Mouse (Mus musculus): Measurements from ENCODE around the gene Crmp1. TPM values are rescaled to one million over a fixed set of nuclear protein-coding genes. Genes with fewer than 3 reads are reported as not detected.
A peak's percentile ranks its signal among the peaks of the same experiment; 100 is the strongest.

Crmp1 gene
- polyA plus RNA-seq, 1 experiment from 2014 or later, result 37.1 TPM

- ATAC-seq (ENCODE audit: insufficient number of reproducible peaks, low FRiP score, low TSS enrichment, low read depth), result no peak
Measured at GRCm38 (mm10) chr5:37252101-37252804, 10.5 kb downstream of the Crmp1 start.

DNA sequence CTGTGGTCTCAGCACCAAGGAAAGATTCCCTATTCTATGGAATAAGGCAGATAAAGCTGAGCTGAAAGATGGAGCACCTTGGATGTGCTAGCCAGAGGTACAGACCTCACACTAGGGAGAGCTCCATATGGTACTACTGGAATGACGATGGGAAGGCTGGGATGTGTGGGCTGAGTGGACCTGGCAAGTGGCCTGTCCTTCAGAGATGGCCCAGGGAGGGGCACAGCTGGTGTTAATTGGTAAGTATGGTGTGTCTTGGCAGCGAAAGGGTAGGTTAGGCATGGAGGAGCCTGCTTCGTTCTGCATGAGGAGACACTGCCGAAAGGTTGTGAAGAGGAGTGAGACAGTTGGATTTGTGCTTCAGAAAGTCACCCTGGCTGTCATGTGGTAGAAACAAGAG, 12.8 kb downstream of the Crmp1 start:
- Histone ChIP-seq H3K36me3 (ENCODE audit: control insufficient read depth, insufficient read depth, low read length) (no peaks in the 10 kb centered on the region), H3K27me3 (ENCODE audit: control insufficient read depth, insufficient read depth, low read length) (no peaks in the 10 kb centered on the region), H3K27ac (replicated peaks; ENCODE audit: low read depth, low read length) (no peak overlapping the region), H3K4me3 (ENCODE audit: low read depth, low read length) (no peak overlapping the region), H3K4me1 (ENCODE audit: control insufficient read depth, insufficient read depth, low read length) (no peaks in the 10 kb centered on the region), H3K4me2 (ENCODE audit: low read depth, severe bottlenecking) (no peak overlapping the region), H3K9me3 (ENCODE audit: control insufficient read depth, low read length) (no peaks in the 10 kb centered on the region), H3K9ac (ENCODE audit: low read length) (no peak overlapping the region)
- ATAC-seq (ENCODE audit: insufficient number of reproducible peaks, low FRiP score, low TSS enrichment, low read depth) (no peak), DNase-seq (ENCODE audit: low spot score) (no peak)
- 89% methylated on average over 4 of the region's 4 CpGs for WGBS

More at GRCm38 (mm10) chr5:37252101-37252804, 10.5 kb downstream of the Crmp1 start:
- Histone ChIP-seq H3K4me3 (ENCODE audit: low read depth, low read length) (no peak overlapping the region), H3K27me3 (ENCODE audit: control insufficient read depth, insufficient read depth, low read length) (no peaks in the 10 kb centered on the region), H3K36me3 (ENCODE audit: control insufficient read depth, insufficient read depth, low read length) (no peaks in the 10 kb centered on the region), H3K9ac (ENCODE audit: low read length) (no peak overlapping the region), H3K4me1 (ENCODE audit: control insufficient read depth, insufficient read depth, low read length) (no peaks in the 10 kb centered on the region), H3K9me3 (ENCODE audit: control insufficient read depth, low read length) (no peaks in the 10 kb centered on the region), H3K27ac (replicated peaks; ENCODE audit: low read depth, low read length) (no peak overlapping the region), H3K4me2 (ENCODE audit: low read depth, severe bottlenecking) (no peak overlapping the region)
- WGBS, result 78% methylated on average over 9 of the region's 9 CpGs
- no peak for DNase-seq (ENCODE audit: low spot score)

- WGBS, result 72% methylated on average over 7 of the region's 7 CpGs
- no peak overlapping the region for H3K9ac ChIP-seq (ENCODE audit: low read length)
- H3K4me2 ChIP-seq (ENCODE audit: low read depth, severe bottlenecking), result no peak overlapping the region
- no peaks in the 10 kb centered on the region for H3K4me1 ChIP-seq (ENCODE audit: control insufficient read depth, insufficient read depth, low read length)
- DNase-seq (ENCODE audit: low spot score) (no peak), ATAC-seq (ENCODE audit: insufficient number of reproducible peaks, low FRiP score, low TSS enrichment, low read depth) (no peak)
- H3K27me3 ChIP-seq (ENCODE audit: control insufficient read depth, insufficient read depth, low read length), result no peaks in the 10 kb centered on the region
- no peaks in the 10 kb centered on the region for H3K36me3 ChIP-seq (ENCODE audit: control insufficient read depth, insufficient read depth, low read length)
- H3K9me3 ChIP-seq (ENCODE audit: control insufficient read depth, low read length), result no peaks in the 10 kb centered on the region
- no peak overlapping the region for H3K27ac ChIP-seq (replicated peaks; ENCODE audit: low read depth, low read length)
- no peak overlapping the region for H3K4me3 ChIP-seq (ENCODE audit: low read depth, low read length)
Measured at GRCm38 (mm10) chr5:37256823-37257222, 15.1 kb downstream of the Crmp1 start.

DNA sequence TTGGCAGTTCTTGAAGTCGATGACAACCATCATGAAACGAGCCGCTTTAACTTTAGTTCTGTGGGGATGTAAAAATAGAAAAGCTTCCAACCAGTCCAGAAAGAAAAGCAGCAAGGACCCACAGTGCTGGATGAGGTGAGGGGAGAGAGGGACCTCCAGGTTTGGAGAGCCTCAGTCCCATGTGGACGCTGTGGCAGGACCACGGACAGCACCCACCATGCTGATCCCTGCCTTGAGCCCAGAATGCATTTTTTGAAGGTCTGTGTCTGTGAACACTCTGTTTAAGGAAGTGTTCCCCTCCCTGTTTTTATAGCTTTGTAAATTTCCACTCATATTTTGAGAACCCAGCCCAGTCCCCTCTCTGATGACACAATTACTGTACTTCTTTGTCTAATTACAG, 15.5 kb downstream of the Crmp1 start:
- Histone ChIP-seq H3K9me3 (ENCODE audit: control insufficient read depth, low read length) (no peaks in the 10 kb centered on the region), H3K36me3 (ENCODE audit: control insufficient read depth, insufficient read depth, low read length) (no peaks in the 10 kb centered on the region), H3K27ac (replicated peaks; ENCODE audit: low read depth, low read length) (no peak overlapping the region), H3K27me3 (ENCODE audit: control insufficient read depth, insufficient read depth, low read length) (no peaks in the 10 kb centered on the region), H3K9ac (ENCODE audit: low read length) (no peak overlapping the region), H3K4me1 (ENCODE audit: control insufficient read depth, insufficient read depth, low read length) (no peaks in the 10 kb centered on the region), H3K4me3 (ENCODE audit: low read depth, low read length) (no peak overlapping the region), H3K4me2 (ENCODE audit: low read depth, severe bottlenecking) (no peak overlapping the region)
- 47% methylated on average over 5 of the region's 5 CpGs for WGBS
- DNase-seq (ENCODE audit: low spot score), result peak; percentile 82
- ATAC-seq (ENCODE audit: insufficient number of reproducible peaks, low FRiP score, low TSS enrichment, low read depth), result no peak

- no peak overlapping the region for H3K9ac ChIP-seq (ENCODE audit: low read length)
- H3K4me1 ChIP-seq (ENCODE audit: control insufficient read depth, insufficient read depth, low read length), result no peaks in the 10 kb centered on the region
- H3K9me3 ChIP-seq (ENCODE audit: control insufficient read depth, low read length), result no peaks in the 10 kb centered on the region
- H3K4me3 ChIP-seq (ENCODE audit: low read depth, low read length), result no peak overlapping the region
- no peaks in the 10 kb centered on the region for H3K27me3 ChIP-seq (ENCODE audit: control insufficient read depth, insufficient read depth, low read length)
- 76% methylated on average over 5 of the region's 5 CpGs for WGBS
- H3K36me3 ChIP-seq (ENCODE audit: control insufficient read depth, insufficient read depth, low read length), result no peaks in the 10 kb centered on the region
- DNase-seq (ENCODE audit: low spot score) (no peak), ATAC-seq (ENCODE audit: insufficient number of reproducible peaks, low FRiP score, low TSS enrichment, low read depth) (no peak)
- no peak overlapping the region for H3K4me2 ChIP-seq (ENCODE audit: low read depth, severe bottlenecking)
- no peak overlapping the region for H3K27ac ChIP-seq (replicated peaks; ENCODE audit: low read depth, low read length)
Measured at GRCm38 (mm10) chr5:37261734-37262133, 20.0 kb downstream of the Crmp1 start.

- WGBS, result 58% methylated on average over 6 of the region's 6 CpGs
- no peak overlapping the region for H3K27ac ChIP-seq (replicated peaks; ENCODE audit: low read depth, low read length)
- ATAC-seq (ENCODE audit: insufficient number of reproducible peaks, low FRiP score, low TSS enrichment, low read depth), result no peak
Measured at GRCm38 (mm10) chr5:37263816-37264215, 22.1 kb downstream of the Crmp1 start.

GRCm38 (mm10) chr5:37281021-37281420, 39.3 kb downstream of the Crmp1 start:
- Histone ChIP-seq H3K4me2 (ENCODE audit: low read depth, severe bottlenecking) (no peak overlapping the region), H3K27ac (replicated peaks; ENCODE audit: low read depth, low read length) (no peak overlapping the region), H3K27me3 (ENCODE audit: control insufficient read depth, insufficient read depth, low read length) (no peaks in the 10 kb centered on the region), H3K9me3 (ENCODE audit: control insufficient read depth, low read length) (no peaks in the 10 kb centered on the region), H3K36me3 (ENCODE audit: control insufficient read depth, insufficient read depth, low read length) (no peaks in the 10 kb centered on the region), H3K4me1 (ENCODE audit: control insufficient read depth, insufficient read depth, low read length) (no peaks in the 10 kb centered on the region), H3K4me3 (ENCODE audit: low read depth, low read length) (no peak overlapping the region), H3K9ac (ENCODE audit: low read length) (no peak overlapping the region)
- ATAC-seq (ENCODE audit: insufficient number of reproducible peaks, low FRiP score, low TSS enrichment, low read depth) (no peak), DNase-seq (ENCODE audit: low spot score) (no peak)
- WGBS, result 92% methylated on average over 11 of the region's 11 CpGs

More at GRCm38 (mm10) chr5:37263816-37264215, 22.1 kb downstream of the Crmp1 start:
- no peaks in the 10 kb centered on the region for H3K9me3 ChIP-seq (ENCODE audit: control insufficient read depth, low read length)
- no peaks in the 10 kb centered on the region for H3K27me3 ChIP-seq (ENCODE audit: control insufficient read depth, insufficient read depth, low read length)
- no peak for DNase-seq (ENCODE audit: low spot score)
- H3K4me1 ChIP-seq (ENCODE audit: control insufficient read depth, insufficient read depth, low read length), result no peaks in the 10 kb centered on the region
- H3K36me3 ChIP-seq (ENCODE audit: control insufficient read depth, insufficient read depth, low read length), result no peaks in the 10 kb centered on the region
- no peak overlapping the region for H3K9ac ChIP-seq (ENCODE audit: low read length)
- H3K4me2 ChIP-seq (ENCODE audit: low read depth, severe bottlenecking), result no peak overlapping the region
- H3K4me3 ChIP-seq (ENCODE audit: low read depth, low read length), result no peak overlapping the region

GRCm38 (mm10) chr5:37288374-37288773, 46.6 kb downstream of the Crmp1 start:
- H3K9ac ChIP-seq (ENCODE audit: low read length), result no peak overlapping the region

GRCm38 (mm10) chr5:37289236-37289635, 47.5 kb downstream of the Crmp1 start:
- H3K4me2 ChIP-seq (ENCODE audit: low read depth, severe bottlenecking), result no peak overlapping the region
- no peak for ATAC-seq (ENCODE audit: insufficient number of reproducible peaks, low FRiP score, low TSS enrichment, low read depth)
- peak; percentile 59 for DNase-seq (ENCODE audit: low spot score)
- H3K9me3 ChIP-seq (ENCODE audit: control insufficient read depth, low read length), result no peaks in the 10 kb centered on the region
- no peaks in the 10 kb centered on the region for H3K27me3 ChIP-seq (ENCODE audit: control insufficient read depth, insufficient read depth, low read length)
- H3K9ac ChIP-seq (ENCODE audit: low read length), result no peak overlapping the region
- no peaks in the 10 kb centered on the region for H3K36me3 ChIP-seq (ENCODE audit: control insufficient read depth, insufficient read depth, low read length)
- 25% methylated on average over 3 of the region's 3 CpGs for WGBS
- no peak overlapping the region for H3K4me3 ChIP-seq (ENCODE audit: low read depth, low read length)
- H3K27ac ChIP-seq (replicated peaks; ENCODE audit: low read depth, low read length), result no peak overlapping the region
- H3K4me1 ChIP-seq (ENCODE audit: control insufficient read depth, insufficient read depth, low read length), result no peaks in the 10 kb centered on the region

More at GRCm38 (mm10) chr5:37288374-37288773, 46.6 kb downstream of the Crmp1 start:
- H3K36me3 ChIP-seq (ENCODE audit: control insufficient read depth, insufficient read depth, low read length), result no peaks in the 10 kb centered on the region
- H3K4me3 ChIP-seq (ENCODE audit: low read depth, low read length), result no peak overlapping the region
- peak; percentile 57; the same call in 1 of the 2 replicates for ATAC-seq (ENCODE audit: insufficient number of reproducible peaks, low FRiP score, low TSS enrichment, low read depth)
- WGBS, result 77% methylated on average over 3 of the region's 3 CpGs
- no peaks in the 10 kb centered on the region for H3K9me3 ChIP-seq (ENCODE audit: control insufficient read depth, low read length)
- H3K27me3 ChIP-seq (ENCODE audit: control insufficient read depth, insufficient read depth, low read length), result no peaks in the 10 kb centered on the region
- peak; percentile 63 for DNase-seq (ENCODE audit: low spot score)
- no peak overlapping the region for H3K27ac ChIP-seq (replicated peaks; ENCODE audit: low read depth, low read length)
- H3K4me1 ChIP-seq (ENCODE audit: control insufficient read depth, insufficient read depth, low read length), result no peaks in the 10 kb centered on the region
- no peak overlapping the region for H3K4me2 ChIP-seq (ENCODE audit: low read depth, severe bottlenecking)

Measured in limb, embryonic 11.5 days (tissue).